ENCODE assay signal across 11 mouse cellular contexts in genomic region chr7:109868498-109868897, GRCm38 (mm10). TPM values are rescaled to one million over a fixed set of nuclear protein-coding genes. Genes with fewer than 3 reads are reported as not detected.
DNase-seq lines count a peak whose midpoint lies in the region; ATAC-seq and TF ChIP-seq lines count a peak whose summit lies in the region.
"Had no signal": no experiment of that assay in that cellular context is flagged by ENCODE, and none has a peak within 500 bp of the region (broad histone marks: within the 10 kb centered on the region; RNA-seq: fewer than 3 reads in every experiment).

No protein-coding gene starts in this region.

- H3K4me3 ChIP-seq in heart, embryonic 13.5 days = no peak overlapping the region
- H3K4me3 ChIP-seq in lung, postnatal 0 days (ENCODE audit: low read depth, low read length) = no peak overlapping the region
- no peak overlapping the region for H3K4me3 ChIP-seq in gastrocnemius, adult 2 months
- H3K4me3 ChIP-seq: limb, embryonic 13.5 days; myocyte had no signal

- no peak for ATAC-seq in heart, embryonic 13.5 days (ENCODE audit: extremely low read depth, insufficient number of reproducible peaks, low FRiP score, low TSS enrichment)
- ATAC-seq in lung, postnatal 0 days = peak; percentile 58

- no peaks in the 10 kb centered on the region for H3K9me3 ChIP-seq in heart, embryonic 13.5 days
- H3K9me3 ChIP-seq in lung, postnatal 0 days (ENCODE audit: low read length) = no peaks in the 10 kb centered on the region
- H3K9me3 ChIP-seq: limb, embryonic 13.5 days had no signal

- TF ChIP-seq EP300 in lung, postnatal 0 days (IDR thresholded peaks at IDR 0.05) = no peak

- H3K4me2 ChIP-seq in heart, embryonic 13.5 days = no peak overlapping the region
- H3K4me2 ChIP-seq in lung, postnatal 0 days (replicated peaks; ENCODE audit: low read depth, low read length) = no peak overlapping the region
- H3K4me2 ChIP-seq: limb, embryonic 13.5 days had no signal

- 10% methylated on average over 3 of the region's 3 CpGs for WGBS in heart, embryonic 13.5 days
- WGBS in lung, postnatal 0 days = 31% methylated on average over 3 of the region's 3 CpGs

- peak overlapping the region; percentile 33; the same call in 1 of the 2 replicates for H3K9ac ChIP-seq in heart, embryonic 13.5 days
- no peak overlapping the region for H3K9ac ChIP-seq in lung, postnatal 0 days (replicated peaks; ENCODE audit: low read depth)
- H3K9ac ChIP-seq: limb, embryonic 13.5 days had no signal

- H3K36me3 ChIP-seq in heart, embryonic 13.5 days = no peaks in the 10 kb centered on the region
- no peaks in the 10 kb centered on the region for H3K36me3 ChIP-seq in lung, postnatal 0 days (ENCODE audit: insufficient read depth, low read length)
- H3K36me3 ChIP-seq: limb, embryonic 13.5 days had no signal

- peaks cover 31% of the 10 kb centered on the region for H3K27me3 ChIP-seq in heart, embryonic 13.5 days (replicated peaks)
- H3K27me3 ChIP-seq in lung, postnatal 0 days (replicated peaks; ENCODE audit: insufficient read depth, low read length) = no peaks in the 10 kb centered on the region

- intact Hi-C loops in heart, postnatal 10 days (cut with DNase I) = no loop called here
- intact Hi-C loops in gastrocnemius, adult 2 months (cut with DNase I) = no loop called here

- peaks cover 30% of the 10 kb centered on the region for H3K4me1 ChIP-seq in heart, embryonic 13.5 days
- H3K4me1 ChIP-seq in lung, postnatal 0 days (ENCODE audit: insufficient read depth, low read depth, low read length) = no peaks in the 10 kb centered on the region

- H3K27ac ChIP-seq in heart, embryonic 13.5 days (replicated peaks) = no peak overlapping the region
- no peak overlapping the region for H3K27ac ChIP-seq in lung, postnatal 0 days (ENCODE audit: low read length)
- H3K27ac ChIP-seq in gastrocnemius, adult 2 months = no peak overlapping the region
- H3K27ac ChIP-seq: limb, embryonic 13.5 days had no signal

- no peak for DNase-seq in heart, postnatal 10 days
- DNase-seq in right cerebral cortex, postnatal 14 days = peak; percentile 32
- DNase-seq in right cerebral cortex, postnatal 25 days = no peak
- DNase-seq in lung, postnatal 0 days (ENCODE audit: low spot score) = peak; percentile 58
- no peak for DNase-seq in gastrocnemius, adult 2 months
- DNase-seq in thymus, postnatal 0 days (ENCODE audit: low spot score) = no peak
- DNase-seq in adrenal gland, adult 18-20 months (ENCODE audit: low spot score in 2 of 2) = no peak
- DNase-seq: right cerebral cortex, adult 18-20 months had no signal

- TF ChIP-seq CTCF in lung, postnatal 0 days (IDR thresholded peaks at IDR 0.05) = peak; percentile 67
- TF ChIP-seq CTCF in gastrocnemius, adult 2 months (IDR thresholded peaks at IDR 0.05) = no peak

RNA-seq across cellular contexts. Expression of gene Scube2, which starts 3.0 kb away (rescaled TPM):
- 7.6 and 8.6 TPM in 2 replicates for polyA plus RNA-seq in heart, embryonic 13.5 days (2015; fragmentation: Nextera tagmentation; extraction: Ambion mirVana)
- total RNA-seq in heart, postnatal 10 days (2021) = 10 to 100 TPM; 14.3 to 17.2 TPM
- polyA plus RNA-seq in lung, postnatal 0 days (2015; fragmentation: Nextera tagmentation; extraction: Ambion mirVana) = 14.9 TPM in 2 replicates
- total RNA-seq in gastrocnemius, adult 2 months (2021) = 1 to 10 TPM; 1.4 to 3.5 TPM
- polyA plus RNA-seq in thymus, postnatal 0 days (2015; fragmentation: Nextera tagmentation; extraction: Ambion mirVana) = 0.06 TPM in 1 of 2 replicates, not detected in the other
- under 1 TPM in 1 of 2 experiments, not detected in 1; 0.32 TPM for total RNA-seq in adrenal gland, adult 18-20 months (2021)
- polyA plus RNA-seq: myocyte had no signal

Comparison
In these comparisons a context has a peak if more than half of its experiments do, and no peak if none do; other contexts are left out.
1. DNase-seq: peak in right cerebral cortex, postnatal 14 days (single experiment) and lung, postnatal 0 days (single experiment); none in heart, postnatal 10 days (0 of 2), right cerebral cortex, postnatal 25 days (single experiment), gastrocnemius, adult 2 months (single experiment), thymus, postnatal 0 days (single experiment) and adrenal gland, adult 18-20 months (0 of 2).